Mouse (Mus musculus): ENCODE results near the gene Mob3c. TPM values are rescaled to one million over a fixed set of nuclear protein-coding genes. Genes with fewer than 3 reads are reported as not detected.

Mob3c gene
- polyA plus RNA-seq, 1 experiment from 2014 or later, result 6.2 TPM

- Histone ChIP-seq H3K27me3 (no peaks in the 10 kb centered on the region), H3K9me3 (no peaks in the 10 kb centered on the region), H3K4me2 (no peak overlapping the region), H3K27ac (replicated peaks) (peak overlapping the region; percentile 50; the same call in 1 of the 2 replicates), H3K4me1 (replicated peaks) (peaks cover 38% of the 10 kb centered on the region), H3K9ac (peak overlapping the region; percentile 10; the same call in 1 of the 2 replicates), H3K4me3 (no peak overlapping the region), H3K36me3 (peaks cover 37% of the 10 kb centered on the region)
- WGBS, result 61% methylated on average over 4 of the region's 4 CpGs
- no peak for ATAC-seq (ENCODE audit: low read depth)
Measured at GRCm38 (mm10) chr4:115855609-115856008, 27.7 kb downstream of the Mob3c start.

GRCm38 (mm10) chr4:115856282-115856681 lies 28.4 kb downstream of the Mob3c start:
- Histone ChIP-seq H3K9me3 (no peaks in the 10 kb centered on the region), H3K36me3 (peaks cover 37% of the 10 kb centered on the region), H3K27me3 (no peaks in the 10 kb centered on the region), H3K4me1 (replicated peaks) (peaks cover 31% of the 10 kb centered on the region), H3K9ac (0 out of 2 replicates have a peak overlapping the region, but pooled peaks have one; percentile 9), H3K4me2 (no peak overlapping the region), H3K4me3 (no peak overlapping the region), H3K27ac (replicated peaks) (peak overlapping the region; percentile 50)
- 35% methylated on average over 4 of the region's 4 CpGs for WGBS
- no peak for ATAC-seq (ENCODE audit: low read depth)

- ATAC-seq (ENCODE audit: low read depth), result no peak
- no peak overlapping the region for H3K4me3 ChIP-seq
Measured at GRCm38 (mm10) chr4:115857293-115857883, 29.5 kb downstream of the Mob3c start.

GRCm38 (mm10) chr4:115863352-115863751 lies 35.5 kb downstream of the Mob3c start:
- ATAC-seq (ENCODE audit: low read depth), result peak; percentile 51; the same call in 1 of the 2 replicates
- peak overlapping the region; percentile 38; the same call in 1 of the 2 replicates for H3K27ac ChIP-seq (replicated peaks)
- no peak overlapping the region for H3K4me3 ChIP-seq
- WGBS, result 39% methylated on average over 7 of the region's 7 CpGs
- H3K9ac ChIP-seq, result no peak overlapping the region
- H3K4me1 ChIP-seq (replicated peaks), result peaks cover 17% of the 10 kb centered on the region
- H3K27me3 ChIP-seq, result no peaks in the 10 kb centered on the region
- H3K36me3 ChIP-seq, result peaks cover 25% of the 10 kb centered on the region
- H3K9me3 ChIP-seq, result no peaks in the 10 kb centered on the region
- no peak overlapping the region for H3K4me2 ChIP-seq

More at GRCm38 (mm10) chr4:115857293-115857883, 29.5 kb downstream of the Mob3c start:
- Histone ChIP-seq H3K9ac (no peak overlapping the region), H3K36me3 (peaks cover 28% of the 10 kb centered on the region), H3K27ac (replicated peaks) (no peak overlapping the region; the same call in 1 of the 2 replicates), H3K27me3 (no peaks in the 10 kb centered on the region), H3K4me2 (no peak overlapping the region), H3K4me1 (replicated peaks) (peaks cover 30% of the 10 kb centered on the region), H3K9me3 (no peaks in the 10 kb centered on the region)
- 81% methylated on average over 9 of the region's 9 CpGs for WGBS

DNA sequence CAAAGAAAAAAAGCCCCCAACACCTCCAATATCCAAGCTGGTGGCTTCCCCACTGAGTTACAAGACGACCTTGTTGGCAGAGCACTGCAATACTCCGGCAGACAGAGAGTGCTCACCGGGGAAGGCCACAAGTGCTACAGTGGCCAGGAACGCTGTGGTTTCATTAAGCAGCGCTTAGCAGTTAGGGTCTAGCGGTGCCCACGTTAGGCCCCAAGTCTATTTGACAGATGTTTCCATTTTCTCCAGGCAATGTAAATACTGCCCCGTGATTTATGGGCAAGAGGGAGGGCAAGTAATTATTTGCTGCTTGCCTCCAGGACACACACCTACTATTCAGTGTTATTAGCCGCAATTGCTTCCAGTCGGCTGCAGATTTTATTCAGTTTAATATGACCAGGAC lies 36.0 kb downstream of the Mob3c start:
- no peaks in the 10 kb centered on the region for H3K9me3 ChIP-seq
- H3K27me3 ChIP-seq, result no peaks in the 10 kb centered on the region
- H3K4me3 ChIP-seq, result no peak overlapping the region
- H3K4me1 ChIP-seq (replicated peaks), result peaks cover 18% of the 10 kb centered on the region
- H3K4me2 ChIP-seq, result no peak overlapping the region
- peaks cover 25% of the 10 kb centered on the region for H3K36me3 ChIP-seq
- no peak overlapping the region for H3K9ac ChIP-seq
- peak; percentile 73; the same call in 1 of the 2 replicates for ATAC-seq (ENCODE audit: low read depth)
- 12% methylated on average over 10 of the region's 10 CpGs for WGBS
- peak overlapping the region; percentile 38; the same call in 1 of the 2 replicates for H3K27ac ChIP-seq (replicated peaks)

GRCm38 (mm10) chr4:115869512-115870210 lies 41.8 kb downstream of the Mob3c start:
- peaks cover 16% of the 10 kb centered on the region for H3K4me1 ChIP-seq (replicated peaks)
- H3K36me3 ChIP-seq, result peaks cover 23% of the 10 kb centered on the region
- H3K27me3 ChIP-seq, result no peaks in the 10 kb centered on the region
- 22% methylated on average over 16 of the region's 16 CpGs for WGBS
- no peaks in the 10 kb centered on the region for H3K9me3 ChIP-seq
- ATAC-seq (ENCODE audit: low read depth), result no peak
- no peak overlapping the region for H3K4me2 ChIP-seq
- no peak overlapping the region for H3K4me3 ChIP-seq
- H3K9ac ChIP-seq, result no peak overlapping the region
- no peak overlapping the region for H3K27ac ChIP-seq (replicated peaks)

DNA sequence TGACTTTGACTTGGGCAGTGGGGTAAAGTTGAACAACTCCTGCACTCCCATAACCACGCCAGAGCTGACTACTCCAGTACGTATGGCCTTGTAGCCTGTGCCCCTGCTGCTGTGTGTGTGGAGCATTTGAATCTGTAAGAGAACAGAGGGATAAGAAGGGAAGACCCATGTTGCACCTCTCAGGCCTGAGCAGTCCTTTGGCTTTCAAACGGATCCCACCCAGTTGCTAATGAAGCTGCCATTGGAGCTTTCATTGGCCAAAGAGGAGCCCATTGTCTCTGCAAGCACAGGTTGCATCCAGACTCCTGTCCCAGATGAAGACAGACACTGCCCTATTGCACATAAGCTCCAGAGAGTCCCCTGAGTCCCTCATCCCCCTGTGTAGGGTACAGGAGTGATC lies 45.3 kb downstream of the Mob3c start:
- H3K9ac ChIP-seq, result no peak overlapping the region
- no peaks in the 10 kb centered on the region for H3K9me3 ChIP-seq
- no peak overlapping the region for H3K27ac ChIP-seq (replicated peaks)
- peaks cover 38% of the 10 kb centered on the region for H3K36me3 ChIP-seq
- 82% methylated on average over 3 of the region's 3 CpGs for WGBS
- no peak overlapping the region for H3K4me2 ChIP-seq
- peaks cover 26% of the 10 kb centered on the region for H3K4me1 ChIP-seq (replicated peaks)
- H3K4me3 ChIP-seq, result no peak overlapping the region
- no peaks in the 10 kb centered on the region; the same call in 1 of the 2 replicates for H3K27me3 ChIP-seq
- no peak for ATAC-seq (ENCODE audit: low read depth)

DNA sequence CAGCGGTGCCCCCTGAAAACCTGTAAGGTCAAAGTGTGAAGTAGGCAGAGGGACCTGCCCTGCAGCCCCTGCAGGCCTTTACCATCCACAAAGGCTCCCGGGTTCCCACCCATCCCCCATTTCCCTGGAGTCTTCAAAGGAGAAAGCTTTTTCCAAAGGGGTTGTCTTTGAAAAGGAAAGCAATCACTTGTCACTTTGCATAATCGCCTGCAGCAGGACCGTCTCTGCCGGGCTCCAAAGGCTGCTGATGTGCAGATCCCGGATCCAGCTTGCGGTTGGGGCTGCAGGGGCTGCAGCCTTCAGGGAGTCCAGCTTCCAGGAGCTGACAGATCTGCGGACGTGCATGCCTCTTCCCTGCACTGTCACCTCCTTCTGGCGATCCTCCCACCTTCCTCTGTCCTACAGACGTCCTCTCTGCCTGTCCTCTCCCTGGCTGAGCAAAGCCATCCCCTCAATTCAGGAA lies 50.4 kb downstream of the Mob3c start:
- peaks cover 4% of the 10 kb centered on the region; the same call in 1 of the 2 replicates for H3K27me3 ChIP-seq
- peak overlapping the region; percentile 55 for H3K9ac ChIP-seq
- ATAC-seq (ENCODE audit: low read depth), result 0 out of 2 replicates have a peak, but pooled peaks have one; percentile 19
- H3K4me1 ChIP-seq (replicated peaks), result peaks cover 43% of the 10 kb centered on the region
- peak overlapping the region; percentile 59; the same call in 1 of the 2 replicates for H3K27ac ChIP-seq (replicated peaks)
- 3% methylated on average over 11 of the region's 11 CpGs for WGBS
- peaks cover 29% of the 10 kb centered on the region for H3K36me3 ChIP-seq
- no peaks in the 10 kb centered on the region for H3K9me3 ChIP-seq
- H3K4me3 ChIP-seq, result no peak overlapping the region
- H3K4me2 ChIP-seq, result peak overlapping the region; percentile 35

- WGBS, result 43% methylated on average over 9 of the region's 9 CpGs
- no peak overlapping the region for H3K4me2 ChIP-seq
- peaks cover 43% of the 10 kb centered on the region for H3K4me1 ChIP-seq (replicated peaks)
- no peak for ATAC-seq (ENCODE audit: low read depth)
- no peak overlapping the region for H3K4me3 ChIP-seq
- H3K9ac ChIP-seq, result no peak overlapping the region
- peaks cover 23% of the 10 kb centered on the region for H3K36me3 ChIP-seq
- no peaks in the 10 kb centered on the region for H3K9me3 ChIP-seq
- no peak overlapping the region for H3K27ac ChIP-seq (replicated peaks)
- H3K27me3 ChIP-seq, result peaks cover 4% of the 10 kb centered on the region; the same call in 1 of the 2 replicates
Measured at GRCm38 (mm10) chr4:115878828-115879227, 50.9 kb downstream of the Mob3c start.

- H3K27me3 ChIP-seq, result peaks cover 7% of the 10 kb centered on the region; the same call in 1 of the 2 replicates
- 6% methylated on average over 1 of the region's 1 CpGs for WGBS
Measured at GRCm38 (mm10) chr4:115881183-115881582, 53.3 kb downstream of the Mob3c start.

DNA sequence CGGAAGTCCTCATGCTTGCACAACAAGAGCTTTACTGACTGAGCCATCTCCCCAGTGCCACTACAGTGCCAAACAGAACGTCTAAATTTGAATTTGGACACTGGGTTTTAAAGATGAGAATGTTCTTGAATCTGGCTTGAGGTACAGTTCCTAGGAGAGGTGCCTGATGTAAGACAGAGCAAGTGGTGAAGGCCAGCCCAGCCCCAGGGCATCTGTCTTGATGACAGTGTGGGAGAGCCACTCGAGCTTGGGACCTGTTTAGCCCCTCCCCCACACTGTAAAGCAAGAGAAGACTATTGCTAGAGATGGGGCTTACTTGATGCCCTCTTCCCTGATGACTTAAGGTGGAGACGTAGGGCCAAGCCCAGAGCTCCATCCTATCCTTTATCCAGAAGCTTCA lies 54.3 kb downstream of the Mob3c start:
- Histone ChIP-seq H3K27me3 (peaks cover 13% of the 10 kb centered on the region; the same call in 1 of the 2 replicates), H3K4me3 (no peak overlapping the region), H3K4me2 (no peak overlapping the region), H3K36me3 (no peaks in the 10 kb centered on the region), H3K4me1 (replicated peaks) (peaks cover 49% of the 10 kb centered on the region), H3K27ac (replicated peaks) (no peak overlapping the region), H3K9me3 (no peaks in the 10 kb centered on the region), H3K9ac (no peak overlapping the region)
- whole genome bisulfite sequencing, result 60% methylated on average over 4 of the region's 4 CpGs
- no peak for ATAC-seq (ENCODE audit: low read depth)

More at GRCm38 (mm10) chr4:115881183-115881582, 53.3 kb downstream of the Mob3c start:
- Histone ChIP-seq H3K4me2 (no peak overlapping the region), H3K36me3 (0 out of 2 replicates have a peak, but pooled peaks cover 4% of the 10 kb centered on the region), H3K27ac (replicated peaks) (no peak overlapping the region; the same call in 1 of the 2 replicates), H3K4me1 (replicated peaks) (peaks cover 48% of the 10 kb centered on the region), H3K9me3 (no peaks in the 10 kb centered on the region), H3K9ac (no peak overlapping the region), H3K4me3 (no peak overlapping the region)
- peak; percentile 20; the same call in 1 of the 2 replicates for ATAC-seq (ENCODE audit: low read depth)

DNA sequence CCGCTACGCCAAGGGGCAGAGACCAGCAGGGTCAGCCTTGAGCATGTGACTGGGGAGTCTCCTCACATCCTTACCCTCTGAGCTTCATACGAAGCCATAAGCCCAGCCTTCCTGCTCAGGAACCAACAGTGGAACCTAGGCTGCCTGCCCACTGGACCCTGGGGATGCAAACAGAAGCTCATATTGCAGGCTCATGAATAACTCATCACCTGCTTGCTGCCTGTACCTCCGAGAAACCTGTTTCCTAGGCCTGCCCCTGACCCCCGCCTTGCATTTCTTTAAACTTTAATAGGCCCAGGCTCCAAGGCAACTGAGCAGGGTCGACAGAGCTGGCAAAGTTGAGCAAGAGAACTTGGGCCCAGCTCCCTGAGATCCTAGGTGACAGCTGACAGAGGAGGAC lies 56.1 kb downstream of the Mob3c start, which contains the start of gene Kncn:
Kncn (plus strand) TSS at position 379 of the 400 bp plus-strand sequence.
- H3K36me3 ChIP-seq, result no peaks in the 10 kb centered on the region
- H3K27ac ChIP-seq (replicated peaks), result no peak within 1 kb of the TSS
- no peak within 1 kb of the TSS for H3K9ac ChIP-seq
- ATAC-seq (ENCODE audit: low read depth), result no peak
- H3K4me3 ChIP-seq, result no peak within 1 kb of the TSS
- no peak within 1 kb of the TSS for H3K4me2 ChIP-seq
- peaks cover 31% of the 10 kb centered on the region for H3K4me1 ChIP-seq (replicated peaks)
- H3K9me3 ChIP-seq, result no peaks in the 10 kb centered on the region
- WGBS, result 75% methylated on average over 6 of the region's 6 CpGs
- H3K27me3 ChIP-seq, result peaks cover 21% of the 10 kb centered on the region
